Mouse (Mus musculus) layer of hippocampus, adult 9-10 months (tissue): ENCODE measurements around the gene Amn1.
A peak's percentile ranks its signal among the peaks of the same experiment; 100 is the strongest.
"Not testable (repeated sequence)": the region's sequence is repeated elsewhere in the genome, so short reads cannot be mapped to it uniquely, and the experiment has no call there.

Experiments used
- DNase-seq: peaks from one replicate; pipeline ENCODE4 v3.0.0; 2022; ENCODE audit warnings: low spot score

Gene Amn1

GRCm38 (mm10) chr6:149154116-149155030 is 34.1 kb downstream of the Amn1 start:
- no peak for DNase-seq

GRCm38 (mm10) chr6:149153473-149154115 is 34.9 kb downstream of the Amn1 start:
- DNase-seq = no peak

GRCm38 (mm10) chr6:149152119-149152518 is 36.4 kb downstream of the Amn1 start:
- no peak for DNase-seq

GRCm38 (mm10) chr6:149148436-149149229 is 39.9 kb downstream of the Amn1 start:
- DNase-seq = no peak

GRCm38 (mm10) chr6:149145143-149145542 is 43.4 kb downstream of the Amn1 start:
- DNase-seq = no peak

- peak; percentile 36 for DNase-seq
Measured at GRCm38 (mm10) chr6:149141393-149142173, 46.9 kb downstream of the Amn1 start.

GRCm38 (mm10) chr6:149139471-149139870 is 49.0 kb downstream of the Amn1 start, which contains the start of gene Etfbkmt:
Gene Etfbkmt (plus strand): TSS chr6:149139849.
- DNase-seq = no peak

- no peak for DNase-seq
Measured at GRCm38 (mm10) chr6:149139011-149139410, 49.5 kb downstream of the Amn1 start.

GRCm38 (mm10) chr6:149137936-149138335 is 50.6 kb downstream of the Amn1 start:
- no peak for DNase-seq

- DNase-seq = no peak
Measured at GRCm38 (mm10) chr6:149135631-149136030, 52.9 kb downstream of the Amn1 start.

GRCm38 (mm10) chr6:149134391-149135150 is 53.9 kb downstream of the Amn1 start:
- DNase-seq = no peak

- DNase-seq = no peak
Measured at GRCm38 (mm10) chr6:149132311-149133077, 56.0 kb downstream of the Amn1 start.

- no peak for DNase-seq
Measured at GRCm38 (mm10) chr6:149131111-149131510, 57.4 kb downstream of the Amn1 start.

- DNase-seq = not testable (repeated sequence)
Measured at GRCm38 (mm10) chr6:149129870-149130269, 58.6 kb downstream of the Amn1 start, which contains the start of gene Gm10203. Gene Gm10203 (plus strand): TSS chr6:149130170.

GRCm38 (mm10) chr6:149126675-149127074 is 61.8 kb downstream of the Amn1 start:
- peak; percentile 11 for DNase-seq

GRCm38 (mm10) chr6:149123042-149123441 is 65.5 kb downstream of the Amn1 start:
- no peak for DNase-seq

- peak; percentile 88 for DNase-seq
Measured at GRCm38 (mm10) chr6:149119853-149120252, 68.7 kb downstream of the Amn1 start.

- DNase-seq = no peak
Measured at GRCm38 (mm10) chr6:149118935-149119334, 69.6 kb downstream of the Amn1 start.

- no peak for DNase-seq
Measured at GRCm38 (mm10) chr6:149116992-149117391, 71.5 kb downstream of the Amn1 start.

GRCm38 (mm10) chr6:149108909-149109308 is 79.6 kb downstream of the Amn1 start:
- no peak for DNase-seq
